Mouse (Mus musculus) CH12.LX (cell line): ENCODE results near the gene Pax4. TPM values are rescaled to one million over a fixed set of nuclear protein-coding genes. Genes with fewer than 3 reads are reported as not detected.
A peak's percentile ranks its signal among the peaks of the same experiment; 100 is the strongest.

ENCODE experiments used
- DNase-seq: peaks from one replicate; pipeline ENCODE4 v3.0.0-alpha.2; 2013; ENCODE audit errors: extremely low read depth
- H3K27ac ChIP-seq: 2 replicates; pipeline ENCODE4 v1.5.1; 2012; ENCODE audit warnings: low read depth, mild to moderate bottlenecking, control low read depth, moderate library complexity; ENCODE audit not compliant: insufficient read depth
- H3K27me3 ChIP-seq: replicated peaks from 2 replicates; pipeline ENCODE3; 2012; ENCODE audit warnings: inconsistent platforms
- H3K36me3 ChIP-seq, 2 experiments: replicated peaks in 1 of 2; 2 replicates each; pipeline versions ENCODE3 to v1.6.1; 2012; ENCODE audit warnings: inconsistent platforms in 1 of 2, low read length in 1 of 2, mild to moderate bottlenecking in 1 of 2, mixed read lengths in 1 of 2, moderate library complexity in 1 of 2; ENCODE audit not compliant: control insufficient read depth in 1 of 2, insufficient read depth in 1 of 2
- H3K4me1 ChIP-seq, 2 experiments: 2 replicates each; pipeline ENCODE4 v1.6.1; 2012; ENCODE audit warnings: inconsistent platforms in 1 of 2, moderate library complexity in 1 of 2; ENCODE audit not compliant: insufficient read depth in 2 of 2, control insufficient read depth in 1 of 2
- H3K4me2 ChIP-seq: 2 replicates; pipeline ENCODE4 v1.6.1; 2012; ENCODE audit warnings: low read depth, mild to moderate bottlenecking, control low read depth; ENCODE audit not compliant: poor library complexity, insufficient read depth, severe bottlenecking
- H3K4me3 ChIP-seq, 3 experiments: fragments of 150-350 bp in 1 of 3; sonication (generic) in 1 of 3; replicated peaks in 1 of 3; 2 replicates each; pipeline versions ENCODE3 to v1.5.1; 2011 to 2012; ENCODE audit warnings: low read depth in 2 of 3, low read length in 2 of 3, mild to moderate bottlenecking in 2 of 3, moderate library complexity in 2 of 3, control low read depth in 1 of 3, improper control_type of control experiment in 1 of 3, inconsistent platforms in 1 of 3, mixed read lengths in 1 of 3; ENCODE audit not compliant: poor library complexity in 1 of 3
- H3K79me2 ChIP-seq: replicated peaks from 2 replicates; pipeline ENCODE4 v1.6.1; 2012; ENCODE audit warnings: mild to moderate bottlenecking, moderate library complexity; ENCODE audit not compliant: control insufficient read depth, poor library complexity, insufficient read depth, severe bottlenecking; ENCODE audit errors: extremely low read depth
- H3K9ac ChIP-seq: 2 replicates; pipeline ENCODE4 v1.6.1; 2012; ENCODE audit warnings: low read depth, mild to moderate bottlenecking, control low read depth, moderate library complexity; ENCODE audit not compliant: insufficient read depth
- H3K9me3 ChIP-seq: replicated peaks from 2 replicates; pipeline ENCODE3; 2012; ENCODE audit warnings: low read length, inconsistent platforms, mixed read lengths
- BHLHE40 ChIP-seq: IDR thresholded peaks from 2 replicates; pipeline ENCODE4 v1.6.1; 2011; ENCODE audit warnings: mild to moderate bottlenecking, low read depth, low read length, improper control_type of control experiment
- CTCF ChIP-seq, 2 experiments: IDR thresholded peaks in 1 of 2; conservative IDR thresholded peaks in 1 of 2; 2 replicates each; pipeline ENCODE4 v1.5.1; 2011 to 2012; ENCODE audit warnings: low read depth in 2 of 2, low read length in 2 of 2, improper control_type of control experiment in 1 of 2, inconsistent platforms in 1 of 2, mild to moderate bottlenecking in 1 of 2, moderate library complexity in 1 of 2
- ETS1 ChIP-seq: conservative IDR thresholded peaks from 2 replicates; pipeline ENCODE4 v1.6.1; 2012; ENCODE audit warnings: low read depth, mild to moderate bottlenecking, inconsistent platforms, low read length, improper control_type of control experiment, moderate library complexity
- JUN ChIP-seq: IDR thresholded peaks from 2 replicates; pipeline ENCODE4 v1.6.1; 2011; ENCODE audit warnings: low read depth, mild to moderate bottlenecking, low read length, improper control_type of control experiment, moderate library complexity; ENCODE audit not compliant: insufficient read depth
- JUND ChIP-seq: conservative IDR thresholded peaks from 2 replicates; pipeline ENCODE4 v1.6.1; 2011; ENCODE audit warnings: low read depth, low read length, improper control_type of control experiment
- MAX ChIP-seq: IDR thresholded peaks from 2 replicates; pipeline ENCODE4 v1.6.1; 2011; ENCODE audit warnings: low read length, improper control_type of control experiment
- MAZ ChIP-seq: IDR thresholded peaks from 2 replicates; pipeline ENCODE4 v1.6.1; 2012; ENCODE audit warnings: low read depth, mild to moderate bottlenecking, inconsistent platforms, low read length, improper control_type of control experiment, moderate library complexity
- NRF1 ChIP-seq: IDR thresholded peaks from 2 replicates; pipeline ENCODE4 v1.6.1; 2014; ENCODE audit warnings: low read depth, mild to moderate bottlenecking, inconsistent platforms, low read length, improper control_type of control experiment, moderate library complexity
- POLR2A ChIP-seq: IDR thresholded peaks from 2 replicates; pipeline ENCODE4 v1.6.1; 2011; ENCODE audit warnings: low read depth, mild to moderate bottlenecking, improper control_type of control experiment, low read length
- RAD21 ChIP-seq: IDR thresholded peaks from 2 replicates; pipeline ENCODE4 v1.6.1; 2011; ENCODE audit warnings: low read depth, mild to moderate bottlenecking, low read length, improper control_type of control experiment, moderate library complexity
- RCOR1 ChIP-seq: conservative IDR thresholded peaks from 2 replicates; pipeline ENCODE4 v1.6.1; 2012; ENCODE audit warnings: low read depth, mild to moderate bottlenecking, inconsistent platforms, low read length, improper control_type of control experiment
- SIN3A ChIP-seq: IDR thresholded peaks from 2 replicates; pipeline ENCODE4 v1.6.1; 2012; ENCODE audit warnings: low read length, improper control_type of control experiment, inconsistent platforms
- SMC3 ChIP-seq: IDR thresholded peaks from 2 replicates; pipeline ENCODE4 v1.6.1; 2011; ENCODE audit warnings: low read depth, low read length, improper control_type of control experiment
- TBP ChIP-seq: conservative IDR thresholded peaks from 2 replicates; pipeline ENCODE4 v1.6.1; 2011; ENCODE audit warnings: low read depth, low read length, improper control_type of control experiment
- TCF12 ChIP-seq: IDR thresholded peaks from 2 replicates; pipeline ENCODE4 v1.6.1; 2014; ENCODE audit warnings: low read depth, mild to moderate bottlenecking, inconsistent platforms, low read length, improper control_type of control experiment
- UBTF ChIP-seq: IDR thresholded peaks from 2 replicates; pipeline ENCODE4 v1.6.1; 2012; ENCODE audit warnings: low read depth, mild to moderate bottlenecking, inconsistent platforms, low read length, improper control_type of control experiment, moderate library complexity
- ZMIZ1 ChIP-seq: IDR thresholded peaks from 2 replicates; pipeline ENCODE4 v1.6.1; 2012; ENCODE audit warnings: low read depth, mild to moderate bottlenecking, inconsistent platforms, low read length, improper control_type of control experiment
- ZNF384 ChIP-seq: IDR thresholded peaks from 2 replicates; pipeline ENCODE4 v1.6.1; 2012; ENCODE audit warnings: low read depth, low read length, improper control_type of control experiment, inconsistent platforms
- dilution Hi-C: fragments of 300-500 bp; cut with MboI; formaldehyde crosslinking; loops from 2 replicates; pipeline ENCODE4 v1.14.3; 2020; ENCODE audit warnings: low sequenced_read_pairs; ENCODE audit not compliant: extremely low pct_unique_long_range_greater_than_20kb, extremely low pct_ligation_motif_present
- in situ Hi-C: fragments of 300-500 bp; cut with MboI; formaldehyde crosslinking; loops from 3 replicates; pipeline ENCODE4 v1.14.3; 2019; ENCODE audit warnings: low sequenced_read_pairs, low pct_ligation_motif_present, low pct_unique_long_range_greater_than_20kb, mixed read lengths
- polyA plus RNA-seq: library from polyadenylated mRNA; unstranded; fragments of >175 nt; gene quantifications from 2 replicates; pipeline ENCODE4 v1.2.1, GENCODE M21; 2012; ENCODE audit warnings: low read depth; ENCODE audit not compliant: insufficient read length
- total RNA-seq, 2 experiments: library from RNA; depleted of rRNA; stranded (reverse); fragments of 300-350 nt in 1 of 2; fragments of >200 nt in 1 of 2; gene quantifications; 2 replicates each; pipeline ENCODE4 v1.2.3; 2012 to 2014

The Pax4 gene
- total and polyA plus RNA-seq, 3 experiments: not detected

GRCm38 (mm10) chr6:28460534-28460933, 11.4 kb upstream of the Pax4 start:
- Histone ChIP-seq H3K4me3 (no peak overlapping the region), H3K36me3 (no peaks in the 10 kb centered on the region), H3K79me2 (no peaks in the 10 kb centered on the region), H3K27ac (no peak overlapping the region), H3K4me2 (peak overlapping the region; percentile 81), H3K4me1 (no peaks in the 10 kb centered on the region), H3K27me3 (no peaks in the 10 kb centered on the region), H3K9me3 (no peaks in the 10 kb centered on the region), H3K9ac (no peak overlapping the region)
- in situ Hi-C loops: no loop called here
- peak; percentile 24 for DNase-seq
- TF ChIP-seq SMC3 (peak; percentile 69), CTCF (conservative IDR thresholded peaks at IDR 0.05 in 1 of 2, IDR thresholded peaks at IDR 0.05 in 1 of 2; ENCODE audit: low read depth in 2 of 2, low read length in 2 of 2) (peak; percentile 18 to 76; a peak in 3 of 4 replicates), JUN (no peak), RAD21 (peak; percentile 59)
- dilution Hi-C loops: no loop called here

- dilution Hi-C loops (no loop called here), in situ Hi-C loops (no loop called here)
- Histone ChIP-seq H3K4me2 (no peak overlapping the region), H3K9me3 (no peaks in the 10 kb centered on the region), H3K4me1 (no peaks in the 10 kb centered on the region), H3K9ac (no peak overlapping the region), H3K36me3 (no peaks in the 10 kb centered on the region), H3K4me3 (no peak overlapping the region), H3K27ac (no peak overlapping the region), H3K79me2 (no peaks in the 10 kb centered on the region), H3K27me3 (no peaks in the 10 kb centered on the region)
- DNase-seq: no peak
- TF ChIP-seq MAZ: no peak
- TF ChIP-seq RCOR1: no peak
- TF ChIP-seq ZNF384: no peak
- no peak for TF ChIP-seq ETS1
- no peak for TF ChIP-seq POLR2A
- TF ChIP-seq SIN3A: no peak
- TF ChIP-seq BHLHE40: no peak
- no peak for TF ChIP-seq JUND
- TF ChIP-seq NRF1: no peak
- TF ChIP-seq MAX: no peak
- no peak for TF ChIP-seq ZMIZ1
- no peak for TF ChIP-seq TCF12
- no peak for TF ChIP-seq TBP
- no peak for TF ChIP-seq CTCF (conservative IDR thresholded peaks at IDR 0.05 in 1 of 2, IDR thresholded peaks at IDR 0.05 in 1 of 2; ENCODE audit: low read depth in 2 of 2, low read length in 2 of 2)
- no peak for TF ChIP-seq UBTF
These were observed 10.1 kb upstream of the Pax4 start for GRCm38 (mm10) chr6:28459221-28459668.
